Mouse (Mus musculus): Measurements from ENCODE around the gene P3h1. TPM values are rescaled to one million over a fixed set of nuclear protein-coding genes. Genes with fewer than 3 reads are reported as not detected.

The P3h1 gene
- 5.1 and 11.5 TPM in 2 replicates for total RNA-seq (2017)

DNA sequence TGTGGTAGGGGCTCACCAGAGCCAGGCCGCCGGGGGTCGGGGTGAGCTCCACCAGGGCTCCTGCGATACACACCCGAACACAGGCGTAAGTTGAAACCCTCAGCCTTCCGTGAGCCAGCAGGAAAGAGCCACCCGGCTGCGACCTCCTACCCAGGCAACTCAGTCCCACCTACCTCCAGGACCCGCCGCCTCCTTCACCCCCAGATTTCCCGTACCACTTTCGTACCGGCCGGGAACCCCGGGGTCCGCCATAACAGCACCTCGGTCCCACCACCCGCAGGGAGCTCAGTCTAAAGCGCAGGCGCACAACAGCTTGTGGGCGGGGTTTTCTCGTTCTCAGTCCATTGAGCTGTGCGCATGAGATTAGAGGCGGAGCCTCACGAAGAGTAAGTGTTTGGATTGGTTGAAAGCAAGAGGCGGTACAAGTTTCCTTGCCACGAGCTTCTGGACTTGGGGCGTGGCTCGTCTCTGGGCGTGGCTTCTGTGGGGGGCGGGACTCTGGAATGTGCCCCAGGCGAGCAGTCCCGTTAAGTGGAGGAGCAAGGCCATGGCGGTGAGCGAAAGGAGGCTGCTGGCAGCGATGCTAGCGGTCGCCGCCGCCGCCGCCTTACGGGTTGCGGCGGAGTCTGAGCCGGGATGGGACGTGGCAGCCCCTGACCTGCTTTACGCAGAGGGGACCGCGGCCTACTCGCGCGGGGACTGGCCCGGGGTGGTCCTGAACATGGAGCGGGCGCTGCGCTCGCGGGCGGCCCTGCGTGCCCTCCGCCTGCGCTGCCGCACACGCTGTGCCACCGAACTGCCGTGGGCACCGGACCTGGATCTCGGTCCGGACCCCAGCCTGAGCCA lies at the start of gene P3h1, which contains the start of gene AU022252:
TSS of gene P3h1 (plus strand) at position 506 of the 846 bp plus-strand sequence.
TSS of gene AU022252 (minus strand) at position 303 of the 846 bp plus-strand sequence.
- ATAC-seq (replicated peaks; ENCODE audit: low read depth, poor library complexity, severe bottlenecking): peak; percentile 95

- no peak for ATAC-seq (replicated peaks; ENCODE audit: low read depth, poor library complexity, severe bottlenecking)
Measured at GRCm38 (mm10) chr4:119183525-119183924, 49.2 kb upstream of the P3h1 start.

DNA sequence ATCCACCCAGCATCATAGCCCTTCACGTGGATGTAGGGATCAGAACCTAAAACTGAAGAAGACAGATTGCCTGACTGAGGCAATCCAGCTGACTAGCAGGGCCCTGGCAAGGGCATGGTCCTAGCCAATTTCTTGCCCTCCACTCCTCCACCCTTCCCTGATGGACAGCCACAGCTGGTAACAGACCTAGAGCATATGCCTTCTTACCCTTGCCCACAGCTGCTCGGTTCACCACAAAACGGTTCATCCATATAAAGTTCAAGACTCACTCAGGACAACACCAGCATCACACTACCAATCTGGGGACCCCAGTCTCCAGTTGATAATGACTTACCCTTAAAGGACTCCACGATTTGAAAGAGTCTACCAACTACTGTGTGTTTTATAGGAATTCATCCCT lies 46.9 kb upstream of the P3h1 start:
- no peak for ATAC-seq (replicated peaks; ENCODE audit: low read depth, poor library complexity, severe bottlenecking)

- ATAC-seq (replicated peaks; ENCODE audit: low read depth, poor library complexity, severe bottlenecking): peak; percentile 67
Measured at GRCm38 (mm10) chr4:119188060-119188785, 44.5 kb upstream of the P3h1 start.

DNA sequence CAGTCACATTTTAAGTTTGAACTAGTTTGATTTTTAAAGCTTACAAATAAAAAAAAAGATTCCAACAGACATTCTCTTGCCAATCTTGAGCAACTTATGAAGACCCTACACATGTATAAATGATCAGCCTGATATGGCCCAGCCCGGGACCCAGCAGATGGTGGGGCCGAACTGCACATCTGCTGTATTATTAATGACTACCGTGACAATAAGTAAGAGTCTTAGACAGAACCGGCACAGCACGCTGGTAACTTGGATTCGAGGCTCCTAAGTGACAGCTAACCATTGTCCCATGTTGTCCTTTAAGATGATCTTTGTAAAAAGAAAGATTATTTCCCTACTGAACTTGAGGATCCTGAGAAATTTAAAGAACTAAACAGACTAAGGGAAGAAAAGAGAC lies 43.3 kb upstream of the P3h1 start:
- ATAC-seq (replicated peaks; ENCODE audit: low read depth, poor library complexity, severe bottlenecking): no peak

DNA sequence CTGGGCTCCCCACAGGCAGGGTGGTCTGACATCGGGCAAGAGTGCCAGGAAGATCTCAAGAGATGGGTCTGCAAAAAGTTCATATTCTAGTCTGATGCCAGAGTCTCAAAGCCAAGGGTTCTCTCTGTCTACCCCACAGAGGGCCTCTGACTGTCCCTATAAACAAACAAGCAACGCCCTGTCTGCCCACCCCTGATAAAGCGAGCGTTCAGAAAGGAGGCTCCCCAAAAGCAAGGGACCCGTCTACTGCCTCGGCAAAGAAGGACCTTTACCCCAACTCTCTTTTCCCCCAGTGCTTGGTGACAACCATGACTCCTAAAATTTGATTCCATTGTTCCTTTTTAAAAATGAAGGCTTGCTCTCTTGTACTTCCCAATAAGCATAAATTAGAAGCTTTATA lies 42.9 kb upstream of the P3h1 start, which contains the start of gene Ermap:
TSS of gene Ermap (minus strand) at position 148 of the 400 bp plus-strand sequence.
- ATAC-seq (replicated peaks; ENCODE audit: low read depth, poor library complexity, severe bottlenecking): peak; percentile 53

- ATAC-seq (replicated peaks; ENCODE audit: low read depth, poor library complexity, severe bottlenecking): no peak; the same call in 1 of the 2 replicates
Measured at GRCm38 (mm10) chr4:119190618-119191017, 42.1 kb upstream of the P3h1 start.

DNA sequence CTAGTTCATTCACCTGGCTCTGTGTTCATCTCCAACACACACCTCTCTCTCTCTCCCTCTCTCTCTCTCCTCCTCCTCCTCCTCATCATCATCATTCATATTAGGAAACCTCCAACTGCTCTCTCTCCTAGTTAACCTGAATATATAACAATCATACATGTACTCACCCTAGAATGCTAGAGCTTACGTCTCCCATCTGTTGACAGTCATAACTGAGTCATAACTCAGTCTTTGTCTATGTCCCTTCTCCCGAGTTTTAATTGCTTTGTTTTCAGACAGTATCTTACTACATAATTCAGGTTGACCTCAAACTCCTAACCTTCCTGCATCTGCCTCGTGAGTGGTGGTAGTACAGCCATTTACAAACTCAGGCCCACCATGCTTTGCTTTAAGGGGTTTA lies 41.4 kb upstream of the P3h1 start:
- ATAC-seq (replicated peaks; ENCODE audit: low read depth, poor library complexity, severe bottlenecking): no peak

DNA sequence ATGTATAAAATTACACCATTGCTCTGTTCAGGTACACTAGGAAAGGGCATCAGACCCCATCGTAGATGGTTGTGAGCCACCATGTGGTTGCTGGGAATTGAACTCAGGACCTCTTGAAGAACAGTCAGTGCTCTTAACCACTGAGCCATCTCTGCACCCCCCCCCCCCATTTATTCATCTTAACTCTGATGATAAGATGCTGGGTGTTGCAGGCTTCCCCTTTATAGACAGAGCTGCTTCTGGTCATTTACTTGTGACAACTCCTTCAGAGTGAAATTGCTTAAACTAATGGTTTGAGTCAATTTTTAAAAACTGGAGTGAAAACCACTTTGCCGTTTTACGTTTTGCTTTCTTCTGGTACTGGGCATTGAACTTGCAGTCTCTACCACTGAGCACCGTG lies 40.0 kb upstream of the P3h1 start:
- no peak for ATAC-seq (replicated peaks; ENCODE audit: low read depth, poor library complexity, severe bottlenecking)

GRCm38 (mm10) chr4:119194909-119195581 lies 37.7 kb upstream of the P3h1 start, which contains the start of gene Svbp:
TSS of gene Svbp (plus strand) at chr4:119195306.
- ATAC-seq (replicated peaks; ENCODE audit: low read depth, poor library complexity, severe bottlenecking): peak; percentile 81

GRCm38 (mm10) chr4:119195582-119196320 lies 37.0 kb upstream of the P3h1 start:
- ATAC-seq (replicated peaks; ENCODE audit: low read depth, poor library complexity, severe bottlenecking): peak; percentile 15

DNA sequence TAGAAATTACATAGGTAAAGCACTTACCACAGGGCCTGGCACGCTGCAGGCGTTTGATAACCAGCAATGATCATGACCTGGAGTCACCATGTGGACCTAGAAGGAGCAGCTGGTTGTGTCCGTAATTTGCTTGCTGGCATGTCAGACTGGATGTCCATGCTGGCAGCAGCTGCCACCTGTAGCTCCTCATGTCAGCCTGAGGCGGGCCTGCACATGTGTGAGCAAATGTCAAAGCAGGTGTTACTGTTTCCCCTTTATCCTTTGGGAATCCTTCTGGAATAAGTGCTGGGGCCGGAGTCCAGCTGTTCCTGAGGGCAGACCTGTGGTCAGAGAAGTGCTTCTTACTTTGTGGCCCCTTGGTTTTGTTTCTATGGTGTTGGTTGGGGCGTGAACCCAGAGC lies 34.6 kb upstream of the P3h1 start:
- ATAC-seq (replicated peaks; ENCODE audit: low read depth, poor library complexity, severe bottlenecking): no peak

- ATAC-seq (replicated peaks; ENCODE audit: low read depth, poor library complexity, severe bottlenecking): peak; percentile 91
Measured at GRCm38 (mm10) chr4:119204672-119205071, 28.0 kb upstream of the P3h1 start.

DNA sequence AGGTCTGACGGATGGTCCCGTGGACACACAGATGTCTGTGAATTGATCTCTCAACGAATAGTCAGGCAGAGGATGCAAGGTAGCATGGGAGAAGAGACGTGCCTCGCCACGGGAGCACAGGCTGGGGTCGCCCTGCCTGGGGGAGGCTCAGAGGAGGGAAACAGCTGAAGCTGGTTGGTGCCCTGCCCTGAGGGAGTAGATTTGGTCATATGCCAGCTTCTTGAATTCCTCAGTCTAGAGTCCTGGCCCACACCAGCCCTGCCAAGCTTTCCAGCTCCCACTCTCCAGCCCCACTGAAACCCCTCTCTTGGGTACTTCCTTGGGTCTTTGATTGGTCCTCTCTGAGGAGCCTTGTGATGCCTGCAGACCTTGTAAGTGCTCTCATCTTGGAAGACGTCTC lies 16.0 kb upstream of the P3h1 start:
- no peak for ATAC-seq (replicated peaks; ENCODE audit: low read depth, poor library complexity, severe bottlenecking)

DNA sequence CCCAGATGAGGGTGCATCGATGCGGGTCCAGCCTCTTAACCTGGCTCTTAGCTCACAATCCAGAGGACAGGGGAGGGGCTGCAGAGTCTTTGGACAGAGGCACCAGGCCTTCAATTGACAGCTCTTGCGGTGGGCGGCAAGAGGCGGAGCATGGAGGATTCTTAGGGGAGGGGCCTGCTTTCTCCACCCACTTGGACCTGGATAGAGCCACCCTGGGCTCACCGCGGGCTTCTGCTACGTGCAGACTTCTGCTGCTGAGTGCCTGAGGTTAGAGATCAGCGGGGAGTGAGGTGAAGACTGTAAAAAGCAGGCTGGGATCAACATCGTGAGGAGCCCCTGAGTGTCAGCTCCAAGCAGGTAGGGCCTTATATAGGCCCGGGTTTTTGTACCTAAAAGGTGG lies 14.5 kb upstream of the P3h1 start, which contains the start of gene Tmem269:
TSS of gene Tmem269 (minus strand) at position 49 of the 400 bp plus-strand sequence.
- 0 out of 2 replicates have a peak, but pooled peaks have one; percentile 46 for ATAC-seq (replicated peaks; ENCODE audit: low read depth, poor library complexity, severe bottlenecking)

DNA sequence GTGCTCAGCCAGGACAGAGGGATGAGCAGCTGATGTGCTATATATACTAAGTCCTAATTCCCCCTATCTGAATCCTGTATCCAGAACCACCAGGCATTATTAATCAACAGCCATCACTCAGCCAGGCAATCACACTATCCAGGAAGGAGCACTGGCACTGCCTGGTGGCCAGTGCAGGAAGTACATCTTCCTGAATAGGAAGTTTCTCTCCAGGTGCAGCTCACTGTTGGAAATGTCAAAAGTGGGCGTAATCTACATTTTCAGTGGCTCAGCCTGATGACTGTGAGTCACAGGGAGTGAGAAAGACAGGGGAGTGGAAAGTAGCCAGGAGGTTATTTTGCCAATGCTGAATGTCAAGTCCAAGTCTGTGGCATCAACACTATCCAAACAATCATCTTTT lies 9.0 kb upstream of the P3h1 start:
- ATAC-seq (replicated peaks; ENCODE audit: low read depth, poor library complexity, severe bottlenecking): peak; percentile 82

DNA sequence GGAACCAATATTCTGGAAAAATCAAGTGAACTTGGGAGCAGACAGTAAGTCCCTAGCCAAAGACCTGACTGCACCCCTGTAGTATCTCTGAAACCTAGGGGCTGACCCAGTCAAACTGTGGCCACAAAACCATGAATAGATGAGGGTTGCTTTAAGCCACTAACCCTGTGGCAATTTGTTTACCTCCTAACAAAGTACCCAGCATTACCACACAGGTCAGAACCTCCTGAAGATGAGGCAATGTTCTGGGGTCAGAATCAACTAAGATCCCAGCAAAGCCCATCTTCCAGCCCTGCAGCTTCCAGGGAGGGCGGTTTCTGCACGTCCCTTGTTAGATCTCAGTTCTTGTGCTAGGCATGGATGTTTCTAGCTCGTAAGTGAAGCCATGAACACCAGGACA lies 8.2 kb upstream of the P3h1 start:
- no peak for ATAC-seq (replicated peaks; ENCODE audit: low read depth, poor library complexity, severe bottlenecking)

DNA sequence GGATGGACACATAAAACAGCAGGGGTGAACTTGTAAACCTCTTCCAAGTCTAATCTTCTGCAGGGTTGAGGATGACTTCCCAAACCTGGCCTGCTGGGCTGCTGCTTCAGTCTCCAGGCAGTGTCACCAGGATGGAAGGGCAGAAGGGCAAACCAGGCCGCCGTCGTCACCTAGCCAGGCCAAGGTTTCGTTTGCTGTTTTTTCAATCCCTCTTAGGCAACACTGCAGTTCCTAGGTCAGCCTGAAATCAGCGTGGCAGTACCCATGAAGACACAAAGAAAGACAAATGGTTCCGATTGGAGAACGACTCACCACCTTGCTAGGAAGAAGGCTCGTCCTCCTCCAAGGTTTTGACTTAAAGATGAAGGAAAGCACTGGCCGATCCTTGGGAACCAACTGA lies 7.0 kb upstream of the P3h1 start:
- ATAC-seq (replicated peaks; ENCODE audit: low read depth, poor library complexity, severe bottlenecking): no peak

- ATAC-seq (replicated peaks; ENCODE audit: low read depth, poor library complexity, severe bottlenecking): no peak
Measured at GRCm38 (mm10) chr4:119226751-119227150, 6.0 kb upstream of the P3h1 start.

Measured in common myeloid progenitor, adult 5-6 weeks (primary cell).